Mouse (Mus musculus): ENCODE data around the gene Cdk5rap2. TPM values are rescaled to one million over a fixed set of nuclear protein-coding genes. Genes with fewer than 3 reads are reported as not detected.

Gene Cdk5rap2
- polyA plus RNA-seq, 1 experiment from 2014 or later, result 18.6 TPM

DNA sequence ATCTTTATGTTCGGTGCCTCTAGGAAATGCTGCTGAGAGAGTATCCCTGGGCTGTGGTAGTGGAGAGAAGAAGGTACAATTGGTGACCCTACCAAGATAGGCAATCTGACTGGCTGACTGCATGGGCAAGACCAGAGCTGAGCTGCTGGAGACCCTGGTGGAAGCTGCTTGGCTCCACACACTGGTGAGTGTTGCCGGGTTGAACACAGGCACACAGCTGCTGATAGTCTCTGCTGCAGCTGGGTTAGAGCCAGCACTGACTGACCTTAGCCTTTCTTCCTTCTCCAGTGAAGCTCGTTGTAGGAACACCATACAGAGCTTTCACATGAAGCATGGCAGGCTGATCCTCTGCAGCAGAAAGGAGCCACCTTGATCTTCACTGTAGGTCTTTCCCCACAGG is 182.6 kb downstream of the Cdk5rap2 start:
- no peak overlapping the region for H3K27ac ChIP-seq
- 98% methylated on average over 3 of the region's 3 CpGs for WGBS (ENCODE audit: missing documents)
- H3K36me3 ChIP-seq (ENCODE audit: inconsistent target), result no peaks in the 10 kb centered on the region; the same call in 1 of the 2 replicates
- no peak overlapping the region for H3K4me3 ChIP-seq (ENCODE audit: inconsistent target)
- H3K79me2 ChIP-seq (ENCODE audit: inconsistent target), result no peaks in the 10 kb centered on the region

DNA sequence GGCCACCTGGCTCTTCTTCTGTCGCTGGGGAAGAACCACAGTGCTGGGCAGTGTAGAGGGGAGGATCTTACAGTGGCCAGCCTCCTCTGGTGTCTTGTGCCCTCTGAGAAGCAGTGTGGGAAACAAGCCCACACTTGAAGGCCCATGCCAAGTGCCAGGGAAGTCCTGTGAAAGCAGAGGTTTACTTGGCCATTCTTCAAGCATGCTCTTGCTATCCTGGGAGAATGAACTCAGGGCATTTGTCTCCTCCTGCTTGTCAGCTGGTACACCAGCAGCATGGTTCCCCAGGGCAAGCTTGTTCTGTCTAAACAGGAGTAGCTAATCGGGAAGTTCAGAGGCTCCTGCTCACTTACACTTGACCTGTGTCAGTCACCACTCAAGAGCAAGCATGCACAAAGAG is 185.7 kb downstream of the Cdk5rap2 start:
- H3K27ac ChIP-seq, result no peak overlapping the region
- H3K36me3 ChIP-seq (ENCODE audit: inconsistent target), result no peaks in the 10 kb centered on the region; the same call in 1 of the 2 replicates
- 91% methylated on average over 2 of the region's 2 CpGs for WGBS (ENCODE audit: missing documents)
- no peak overlapping the region for H3K4me3 ChIP-seq (ENCODE audit: inconsistent target)
- no peaks in the 10 kb centered on the region for H3K79me2 ChIP-seq (ENCODE audit: inconsistent target)

DNA sequence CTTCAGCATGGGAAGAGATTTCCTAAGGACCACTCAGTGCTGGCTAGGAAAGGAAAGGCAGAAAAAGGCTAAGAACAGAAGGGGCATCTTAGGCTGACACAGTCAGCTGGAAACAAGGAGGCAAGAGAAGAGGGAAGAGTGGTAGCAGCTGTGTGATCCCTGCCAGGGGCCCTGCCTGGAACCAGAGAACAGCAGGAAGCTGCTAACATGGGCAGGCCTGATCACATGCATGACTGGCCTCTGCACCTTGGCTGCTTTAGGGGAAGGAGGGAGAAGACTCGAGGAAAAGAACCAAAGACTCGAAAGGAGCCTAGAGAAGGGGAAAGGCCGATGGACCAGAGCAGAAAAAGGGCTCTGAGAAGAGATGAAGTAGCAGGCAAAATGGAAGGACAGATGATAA is 188.4 kb downstream of the Cdk5rap2 start:
- H3K27ac ChIP-seq, result no peak overlapping the region
- 80% methylated on average over 3 of the region's 3 CpGs for WGBS (ENCODE audit: missing documents)
- no peaks in the 10 kb centered on the region; the same call in 1 of the 2 replicates for H3K36me3 ChIP-seq (ENCODE audit: inconsistent target)
- H3K79me2 ChIP-seq (ENCODE audit: inconsistent target), result no peaks in the 10 kb centered on the region
- H3K4me3 ChIP-seq (ENCODE audit: inconsistent target), result no peak overlapping the region

DNA sequence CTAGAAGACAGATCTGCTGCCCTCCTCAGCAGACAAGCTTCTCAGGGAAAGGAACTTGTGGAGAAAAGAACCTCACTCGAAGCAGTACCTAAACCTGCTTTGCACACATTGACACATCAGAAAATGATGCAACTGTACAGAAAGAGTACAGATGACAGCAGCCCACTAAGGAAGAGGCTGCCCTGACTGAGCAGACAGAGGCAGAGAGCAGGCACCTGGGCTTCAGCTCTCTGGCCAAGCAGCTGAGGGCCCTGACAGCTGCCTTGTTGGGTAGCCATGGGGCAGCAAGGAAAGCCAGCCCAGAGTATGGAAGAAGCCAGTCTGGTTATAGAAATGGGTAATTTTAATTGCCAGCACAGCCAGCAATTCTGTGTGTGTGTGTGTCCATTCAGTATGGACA is 188.9 kb downstream of the Cdk5rap2 start:
- Histone ChIP-seq H3K36me3 (ENCODE audit: inconsistent target) (no peaks in the 10 kb centered on the region; the same call in 1 of the 2 replicates), H3K27ac (no peak overlapping the region), H3K79me2 (ENCODE audit: inconsistent target) (no peaks in the 10 kb centered on the region), H3K4me3 (ENCODE audit: inconsistent target) (no peak overlapping the region)
- WGBS (ENCODE audit: missing documents), result 86% methylated on average over 1 of the region's 1 CpGs

DNA sequence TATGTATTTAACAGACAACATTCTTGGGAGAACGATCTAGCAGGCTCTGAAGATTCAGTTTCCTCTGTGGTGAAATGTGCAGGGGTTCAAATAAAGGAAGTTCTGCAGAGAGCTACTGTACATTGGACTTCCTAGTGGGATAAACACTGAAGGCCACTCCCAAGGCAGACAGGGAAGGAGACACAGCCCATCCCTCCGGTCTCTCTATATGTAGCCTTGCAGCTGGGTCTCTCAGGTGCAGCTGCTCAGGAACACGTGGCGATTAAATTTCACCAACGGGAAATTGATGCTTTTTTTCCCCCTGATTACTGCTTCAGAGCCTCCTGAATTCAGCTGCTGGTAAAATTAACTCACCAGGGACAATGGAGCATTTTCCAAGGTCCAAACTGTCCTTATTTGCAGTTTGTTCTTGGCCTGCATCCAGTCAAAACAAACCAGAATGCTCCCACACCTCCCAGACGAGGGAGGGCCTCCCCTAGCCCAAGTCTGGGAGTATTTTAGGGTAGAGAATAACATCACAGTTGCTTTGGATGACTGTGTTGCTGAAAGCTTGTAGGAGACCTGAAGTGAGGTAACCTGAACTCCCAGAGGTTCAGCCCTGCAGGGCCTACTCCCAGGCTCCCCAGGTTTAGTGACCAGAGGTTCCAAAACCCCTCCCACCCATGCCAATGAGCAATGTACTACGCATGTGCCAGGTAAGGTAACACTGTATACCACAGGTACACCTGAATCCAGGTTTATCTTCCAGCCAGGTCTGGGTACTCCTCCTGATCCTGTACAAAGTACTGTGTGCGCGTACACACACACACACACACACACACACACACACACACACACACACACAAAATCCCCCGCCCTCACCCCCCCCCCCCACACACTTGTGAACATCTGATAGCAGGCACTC is 189.7 kb downstream of the Cdk5rap2 start:
- H3K4me3 ChIP-seq (ENCODE audit: inconsistent target), result no peak overlapping the region
- H3K27ac ChIP-seq, result no peak overlapping the region
- WGBS (ENCODE audit: missing documents), result 78% methylated on average over 9 of the region's 10 CpGs
- H3K36me3 ChIP-seq (ENCODE audit: inconsistent target), result no peaks in the 10 kb centered on the region; the same call in 1 of the 2 replicates
- no peaks in the 10 kb centered on the region for H3K79me2 ChIP-seq (ENCODE audit: inconsistent target)

DNA sequence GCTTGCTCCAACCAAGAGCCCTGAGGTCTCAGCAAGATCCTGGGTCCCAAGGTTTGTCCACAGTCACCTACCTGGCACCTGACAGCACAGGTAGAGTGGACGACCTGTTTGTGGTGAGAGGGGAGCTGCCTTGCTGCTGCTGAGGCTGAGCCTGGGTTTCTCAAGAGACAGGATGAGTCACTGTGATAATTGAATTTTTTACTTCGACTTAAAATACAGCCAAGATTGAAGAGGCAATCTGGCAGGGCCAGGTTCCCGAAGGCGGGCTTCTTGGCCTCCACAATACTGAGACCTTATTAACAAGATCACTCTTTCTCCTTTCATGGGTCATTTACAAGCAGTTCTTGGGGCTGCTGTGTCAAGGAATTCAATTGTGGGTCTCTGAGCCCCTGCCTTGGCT is 190.5 kb downstream of the Cdk5rap2 start:
- 96% methylated on average over 4 of the region's 4 CpGs for WGBS (ENCODE audit: missing documents)
- H3K79me2 ChIP-seq (ENCODE audit: inconsistent target), result no peaks in the 10 kb centered on the region
- H3K27ac ChIP-seq, result no peak overlapping the region
- no peaks in the 10 kb centered on the region; the same call in 1 of the 2 replicates for H3K36me3 ChIP-seq (ENCODE audit: inconsistent target)
- H3K4me3 ChIP-seq (ENCODE audit: inconsistent target), result no peak overlapping the region

DNA sequence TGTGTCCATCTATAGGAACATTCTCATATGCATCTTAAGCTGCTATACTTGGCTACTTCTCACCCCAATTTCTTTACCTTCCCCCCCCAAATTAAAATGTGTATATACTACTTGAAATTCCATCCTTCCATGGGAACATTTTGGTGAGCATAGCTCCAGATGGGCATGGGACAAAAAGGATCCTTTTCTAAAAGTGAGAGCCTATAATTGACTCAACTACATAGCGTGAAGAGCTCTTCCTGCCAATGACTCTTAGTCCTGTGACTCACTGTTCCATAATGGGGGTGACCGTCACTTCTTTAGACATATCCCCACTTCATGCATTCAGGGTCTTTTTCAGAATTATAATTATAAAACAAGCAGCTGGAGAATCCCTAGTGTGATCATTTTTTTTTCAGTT is 224.3 kb downstream of the Cdk5rap2 start:
- no peaks in the 10 kb centered on the region for H3K79me2 ChIP-seq (ENCODE audit: inconsistent target)
- H3K27ac ChIP-seq, result no peak overlapping the region
- 100% methylated on average over 2 of the region's 2 CpGs for WGBS (ENCODE audit: missing documents)
- H3K4me3 ChIP-seq (ENCODE audit: inconsistent target), result no peak overlapping the region
- H3K36me3 ChIP-seq (ENCODE audit: inconsistent target), result no peaks in the 10 kb centered on the region

Other genes starting within 250 kb of the Cdk5rap2 start
- 12.2 to 39.9 TPM (median 35.6 TPM) in 3 replicates for gene Megf9, start 124.6 kb upstream of the Cdk5rap2 start, polyA plus RNA-seq (2018)

Measured in macrophage (primary cell).